Mouse (Mus musculus): Measurements from ENCODE around the gene Fam117b.

Gene Fam117b

DNA sequence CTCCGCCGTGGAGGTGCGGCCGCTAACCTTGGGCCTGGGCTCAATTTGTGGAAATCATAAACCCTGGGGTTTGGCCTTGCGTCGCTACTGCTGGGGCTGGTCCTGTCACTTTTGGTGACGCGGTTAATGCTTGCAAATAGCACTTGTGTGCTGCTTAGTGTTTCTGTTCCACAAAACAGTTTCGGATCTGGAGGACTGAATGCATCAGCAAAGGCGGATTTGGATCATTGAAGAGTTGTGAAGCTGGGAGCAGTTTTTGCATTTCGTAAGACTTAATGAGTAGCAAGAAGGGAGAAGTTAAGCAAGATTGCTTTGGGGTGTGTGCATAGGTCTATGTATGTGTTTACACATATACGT, 1.0 kb downstream of the Fam117b start:
- DNase-seq: no peak

DNA sequence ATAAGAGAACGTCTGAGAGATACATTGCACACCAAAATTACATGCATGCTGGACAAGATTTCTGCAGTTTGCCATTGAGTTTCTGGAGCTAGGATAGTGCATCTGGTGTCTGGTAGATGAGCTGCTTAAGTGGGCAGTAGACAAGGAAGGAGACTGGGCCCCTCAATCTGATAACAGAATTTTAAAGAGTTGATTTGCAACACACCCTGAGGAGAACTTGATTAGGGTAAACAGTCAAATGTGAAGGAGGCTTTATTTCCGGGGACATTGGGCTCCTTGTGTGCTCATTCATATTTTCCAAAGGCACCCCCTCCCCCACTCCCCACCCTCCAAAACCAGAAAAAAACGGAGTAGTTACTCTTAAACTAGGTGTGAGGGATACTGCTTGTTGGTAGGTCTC, 2.0 kb downstream of the Fam117b start:
- DNase-seq: no peak

DNA sequence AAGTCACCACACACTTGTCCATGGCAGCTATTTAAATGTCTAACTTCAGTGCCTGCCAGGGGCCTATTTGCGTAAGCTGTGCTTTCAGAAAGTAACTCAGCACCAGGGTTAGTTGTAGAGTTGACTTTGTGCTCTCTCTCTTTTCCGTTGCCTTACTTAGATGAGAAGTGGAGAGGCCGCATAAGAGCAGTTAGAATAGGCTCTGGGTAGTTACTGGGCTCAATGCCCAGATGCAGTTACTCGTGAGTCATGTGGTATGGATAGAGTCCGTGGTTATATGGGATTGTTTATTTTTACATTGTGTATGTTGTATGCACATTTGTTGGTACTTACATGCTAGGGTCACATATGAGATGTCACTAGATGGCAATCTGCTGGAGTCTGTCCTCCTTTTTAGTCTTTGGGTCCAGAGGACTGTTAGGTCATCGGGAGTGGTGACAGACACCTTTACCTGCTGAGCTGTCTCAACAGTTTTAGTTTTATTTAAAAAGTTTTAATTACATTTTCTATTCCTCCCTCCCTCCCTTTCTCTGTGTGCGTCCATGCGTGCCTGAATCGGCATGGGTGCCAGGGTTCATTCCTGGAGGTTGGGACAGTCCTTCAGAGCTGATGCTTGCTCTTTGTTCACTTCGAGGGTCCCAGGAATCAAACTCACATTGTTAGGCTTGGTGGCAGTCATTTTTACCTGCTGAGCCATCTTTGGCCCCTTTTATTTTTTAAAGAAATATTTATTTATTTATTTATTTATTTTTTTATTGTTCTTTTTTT, 3.2 kb downstream of the Fam117b start:
- no peak for DNase-seq

- no peak for DNase-seq
Observed at GRCm38 (mm10) chr1:59917401-59917800, 4.6 kb downstream of the Fam117b start.

DNA sequence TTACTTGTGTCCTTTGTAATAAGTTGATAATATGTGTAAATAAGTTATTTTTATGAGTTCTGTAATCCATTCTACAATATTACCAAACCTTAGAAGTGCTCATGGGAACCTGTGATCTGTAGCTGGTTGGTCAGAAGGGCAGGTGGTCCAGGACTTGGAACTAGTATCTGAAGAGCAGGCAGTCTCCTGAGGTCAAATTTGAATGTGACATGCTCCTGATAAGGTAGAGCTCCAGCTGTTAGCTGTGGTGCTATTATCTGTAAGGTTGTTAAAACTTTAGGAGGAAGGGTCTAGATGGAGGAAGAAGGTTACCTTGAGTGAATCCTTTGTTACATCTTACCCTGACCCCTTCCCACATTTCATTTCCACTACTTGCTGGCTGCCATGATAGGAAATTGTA, 5.3 kb downstream of the Fam117b start:
- DNase-seq: no peak

DNA sequence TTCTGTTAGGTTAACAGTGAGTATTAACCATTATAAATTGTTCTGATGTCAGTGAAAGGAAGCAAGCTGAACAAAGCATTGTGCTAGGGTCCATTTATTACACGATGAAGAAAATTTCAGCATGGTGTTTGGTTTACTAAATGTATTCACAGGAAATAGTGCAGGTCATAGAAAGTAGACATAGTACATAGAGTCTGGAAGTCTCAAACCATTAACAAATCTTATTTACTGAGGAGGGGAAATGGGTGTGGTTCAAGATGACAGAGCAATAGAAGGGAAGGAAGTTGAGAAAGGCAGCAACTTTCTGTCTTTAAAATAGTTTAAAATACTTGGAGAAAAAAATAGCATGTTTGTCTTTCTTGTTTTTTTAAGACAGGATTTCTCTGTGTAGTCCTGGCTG, 10.4 kb downstream of the Fam117b start:
- DNase-seq: no peak

DNA sequence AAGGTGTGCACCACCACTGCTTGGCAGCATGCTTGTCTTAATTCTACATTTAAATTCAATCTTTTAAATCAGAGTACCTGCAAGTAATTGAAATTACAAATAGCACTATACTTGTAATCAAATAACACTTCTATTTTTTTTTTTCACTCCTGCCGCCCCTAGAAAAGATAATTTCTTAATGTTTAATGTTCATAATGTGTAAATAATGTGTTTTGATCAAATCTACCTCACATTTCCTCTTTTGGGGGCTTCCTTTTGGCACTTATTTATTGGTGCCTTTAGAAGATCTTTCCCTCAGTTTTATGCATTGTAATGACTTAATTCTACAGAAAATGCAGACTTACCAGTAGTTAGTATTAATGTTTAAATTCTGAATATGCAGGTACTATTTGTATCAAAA, 10.9 kb downstream of the Fam117b start:
- DNase-seq: no peak

DNA sequence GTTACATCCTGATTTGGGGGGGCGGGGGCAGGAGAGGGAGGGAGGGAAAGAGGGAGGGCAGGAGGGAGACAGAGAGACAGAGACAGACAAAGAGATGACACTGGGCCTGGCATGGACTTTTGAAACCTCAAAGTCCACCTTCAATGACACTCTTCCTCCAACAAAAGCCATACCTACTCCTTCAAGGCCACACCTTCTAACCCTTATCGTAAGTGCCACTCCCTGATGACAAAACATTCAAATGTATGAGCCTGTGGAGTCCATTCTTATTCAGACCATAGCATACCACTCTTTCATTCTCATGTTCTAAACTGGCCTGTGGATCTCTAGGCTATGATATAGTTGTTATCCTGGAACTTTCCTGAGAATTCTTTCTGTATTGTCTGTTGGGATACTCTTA, 11.6 kb downstream of the Fam117b start:
- no peak for DNase-seq

- DNase-seq: no peak
Observed at GRCm38 (mm10) chr1:59926021-59926672, 13.3 kb downstream of the Fam117b start.

GRCm38 (mm10) chr1:59927131-59927680, 14.4 kb downstream of the Fam117b start:
- DNase-seq: no peak

- no peak for DNase-seq
Observed at GRCm38 (mm10) chr1:59930926-59931325, 18.1 kb downstream of the Fam117b start.

DNA sequence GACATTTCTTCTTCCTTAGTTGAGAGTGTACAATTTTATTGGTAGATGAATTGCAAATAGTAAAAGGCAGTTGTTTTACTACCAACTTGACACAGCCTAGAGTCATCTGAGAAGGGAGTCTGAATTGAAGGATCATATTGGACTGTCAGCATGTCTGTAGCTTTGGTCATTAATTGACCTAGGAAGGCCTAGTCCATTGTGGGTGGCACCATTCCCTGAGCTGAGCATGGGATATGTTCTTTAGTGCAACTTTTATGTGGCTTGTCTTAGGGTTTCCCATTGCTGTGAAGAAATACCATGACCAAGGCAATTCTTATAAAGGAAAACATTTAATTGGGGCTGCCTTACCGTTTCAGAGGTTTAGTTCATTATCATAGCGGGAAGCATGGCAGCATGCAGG, 20.2 kb downstream of the Fam117b start:
- no peak for DNase-seq

DNA sequence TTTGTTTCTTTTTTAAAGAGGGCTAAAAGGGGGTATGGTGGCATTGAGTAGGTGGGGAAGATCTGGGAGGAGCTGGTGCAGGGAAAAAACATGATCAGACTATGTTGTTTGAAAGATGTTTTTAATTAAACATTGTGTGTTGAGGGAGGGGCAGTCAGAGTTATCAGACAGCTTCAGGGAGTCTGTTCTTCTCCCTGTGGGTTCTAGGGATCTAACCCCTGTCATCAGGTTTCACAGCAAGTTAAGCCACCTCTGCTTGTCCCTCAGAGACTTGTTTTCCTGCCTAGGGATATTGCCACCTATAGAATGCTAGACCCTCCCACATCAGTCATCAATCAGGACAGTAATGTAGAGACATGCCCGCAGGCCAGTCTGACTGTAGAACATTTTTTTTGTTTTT, 28.3 kb downstream of the Fam117b start:
- DNase-seq: no peak

GRCm38 (mm10) chr1:59942057-59942790, 29.4 kb downstream of the Fam117b start:
- DNase-seq: no peak

DNA sequence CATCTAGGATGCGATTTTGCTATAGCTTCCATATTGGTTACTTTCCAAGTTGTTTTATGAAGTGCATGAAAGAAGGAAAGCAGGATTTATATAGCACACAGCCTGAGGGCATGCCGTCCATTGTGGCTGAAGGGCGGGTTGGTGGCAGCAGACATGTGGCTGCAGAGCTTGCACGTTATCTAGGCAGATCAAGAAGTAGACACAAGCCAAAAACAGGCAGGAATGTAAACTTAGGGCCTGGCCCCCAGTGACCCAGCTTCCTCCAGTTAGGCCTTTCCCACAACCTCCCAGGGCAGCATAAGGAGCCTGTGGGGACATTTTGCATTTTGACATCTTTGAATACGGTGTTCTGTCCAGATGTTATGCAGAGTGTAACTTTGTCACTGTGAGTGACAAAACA, 31.0 kb downstream of the Fam117b start:
- peak in 1 of 2 experiments; percentile 11 for DNase-seq

- no peak for DNase-seq
Observed at GRCm38 (mm10) chr1:59945969-59946368, 33.2 kb downstream of the Fam117b start.

- no peak for DNase-seq
Observed at GRCm38 (mm10) chr1:59947509-59947908, 34.7 kb downstream of the Fam117b start.

GRCm38 (mm10) chr1:59957206-59957605, 44.4 kb downstream of the Fam117b start:
- DNase-seq: no peak

DNA sequence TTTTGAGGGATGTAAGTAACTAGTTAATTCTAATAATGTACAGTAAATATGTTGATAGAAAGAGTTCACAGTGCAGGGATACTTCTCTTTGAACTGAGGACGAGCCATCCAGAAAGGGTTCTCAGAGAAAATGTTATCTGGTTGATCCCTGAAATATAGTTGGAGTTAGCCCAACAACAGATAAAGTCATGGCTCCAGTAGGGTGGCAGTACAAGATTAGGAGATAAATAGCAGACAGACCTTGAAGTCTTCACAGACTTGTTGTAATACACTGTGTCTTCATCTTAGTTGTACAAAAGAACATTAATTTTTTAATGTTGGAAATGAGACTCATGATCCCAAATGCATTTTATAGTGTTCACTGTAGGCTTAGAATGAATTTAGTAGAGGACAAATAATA, 47.1 kb downstream of the Fam117b start:
- no peak for DNase-seq

DNA sequence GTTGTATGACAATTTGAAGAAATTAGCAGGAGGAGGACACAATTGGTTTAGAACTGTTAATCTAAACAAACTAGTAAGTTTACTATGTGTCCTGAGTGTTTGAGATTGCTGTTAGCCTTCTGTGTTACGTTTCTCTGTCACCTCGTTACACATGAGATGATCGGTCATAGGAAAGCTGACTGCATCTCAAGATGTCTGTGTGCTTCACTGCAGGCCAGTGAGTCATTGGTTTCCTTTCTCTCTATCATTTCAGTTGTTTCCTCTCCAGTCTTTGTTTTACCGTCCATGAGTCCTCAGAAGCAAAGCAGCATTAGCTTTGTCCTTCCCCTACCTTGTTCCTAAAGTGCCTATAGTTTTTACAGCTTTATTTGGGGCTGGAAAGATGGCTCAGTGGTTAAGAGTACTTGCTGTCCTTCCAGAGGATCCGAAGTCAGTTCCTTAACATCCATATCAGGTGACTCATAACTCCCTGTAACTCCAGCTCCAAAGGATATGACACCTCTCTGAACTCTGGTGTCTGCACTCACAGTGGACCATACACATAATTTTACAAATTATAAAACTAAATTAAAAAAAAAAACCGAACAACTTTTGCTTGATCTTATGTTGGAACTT, 53.5 kb downstream of the Fam117b start:
- no peak for DNase-seq

DNA sequence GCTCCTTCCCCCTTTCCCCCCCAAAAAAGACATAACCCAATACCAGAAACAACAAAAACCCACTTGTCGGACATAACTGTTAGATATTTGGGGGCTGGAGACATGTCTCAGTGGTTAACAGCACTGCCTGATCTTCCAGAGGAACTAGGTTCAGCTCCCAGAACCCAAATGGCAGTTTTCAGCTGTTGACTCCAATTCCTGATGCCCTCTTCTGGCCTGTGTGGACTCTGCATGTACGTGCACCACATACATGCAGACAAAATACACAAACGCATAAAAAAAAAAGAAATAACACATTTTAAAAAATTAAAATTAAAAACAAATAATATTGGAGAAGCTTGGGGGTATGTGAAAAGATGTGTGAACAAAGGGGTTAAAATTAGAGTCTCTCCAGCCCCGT, 54.5 kb downstream of the Fam117b start:
- DNase-seq: peak; percentile 56 to 63

DNA sequence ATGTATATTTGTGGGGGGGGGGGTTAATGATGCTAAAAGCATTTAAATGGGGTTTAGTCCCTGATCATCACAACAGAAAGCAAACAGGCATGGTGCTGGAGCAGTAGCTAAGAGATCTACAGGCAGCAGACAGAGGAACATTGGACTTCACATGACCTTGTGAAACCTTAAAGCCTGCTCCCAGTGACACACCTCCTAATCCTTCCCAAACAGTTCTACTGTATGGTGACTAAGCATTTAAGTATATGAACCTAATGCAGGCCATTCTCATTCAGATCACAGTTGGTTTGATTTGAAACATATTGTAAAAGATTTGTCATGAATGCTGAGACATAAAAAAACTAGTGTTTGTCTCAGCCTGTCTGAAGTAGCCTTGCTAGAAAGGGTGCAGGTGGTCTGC, 73.8 kb downstream of the Fam117b start:
- DNase-seq: no peak

GRCm38 (mm10) chr1:59987399-59988040, 74.7 kb downstream of the Fam117b start:
- DNase-seq: no peak
